Mouse (Mus musculus): ENCODE measurements around the gene Efhb.

DNA sequence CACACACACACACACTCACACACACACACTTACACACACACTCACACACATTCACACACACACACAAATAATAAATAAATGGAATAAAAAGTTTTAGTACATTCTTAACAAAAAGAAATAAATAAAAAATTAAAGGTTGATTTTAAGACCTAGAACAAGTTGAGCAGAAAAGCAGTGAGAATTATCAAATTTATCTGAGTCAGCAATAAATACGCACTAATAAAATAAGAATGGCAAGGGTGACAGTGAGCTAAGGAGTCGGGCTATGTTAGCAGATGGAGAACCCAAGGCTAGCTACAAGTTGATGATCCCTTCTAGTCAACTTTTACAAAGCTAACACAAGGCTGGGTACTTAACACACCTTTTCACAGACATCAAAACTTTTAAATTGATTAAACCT, 69.9 kb downstream of the Efhb start:
- TF ChIP-seq GATA1 (IDR thresholded peaks at IDR 0.05; ENCODE audit: low read length) (no peak), TAL1 (IDR thresholded peaks at IDR 0.05; ENCODE audit: low read length) (no peak)
